Mouse (Mus musculus) heart, adult 9 months (tissue): Measurements from ENCODE around the gene Defa37.
"Not testable (repeated sequence)": the region's sequence is repeated elsewhere in the genome, so short reads cannot be mapped to it uniquely, and the experiment has no call there.

ENCODE experiments used
- DNase-seq, 2 experiments: peaks; one replicate each; pipeline ENCODE4 v3.0.0; 2022; ENCODE audit warnings: low spot score in 2 of 2

The Defa37 gene

DNA sequence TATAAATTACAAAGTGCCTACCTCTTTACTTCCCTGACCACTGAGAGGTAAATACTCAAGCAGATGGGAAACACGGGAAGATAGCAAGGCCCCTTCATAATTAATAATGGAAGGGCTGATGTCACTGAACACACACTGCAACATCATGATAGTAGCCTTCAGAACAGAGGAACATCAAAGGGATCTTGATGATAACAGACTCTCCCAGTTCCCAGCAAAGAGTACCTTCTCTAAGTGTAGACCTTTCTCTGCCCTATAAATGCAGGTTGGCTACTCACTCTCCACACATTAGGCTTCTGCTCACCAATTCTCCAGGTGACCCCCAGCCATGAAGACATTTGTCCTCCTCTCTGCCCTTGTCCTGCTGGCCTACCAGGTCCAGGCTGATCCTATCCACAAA, at the start of gene Defa37:
Gene Defa37 (plus strand): TSS at position 301 of the 400 bp plus-strand sequence.
- DNase-seq, result not testable (repeated sequence)

GRCm38 (mm10) chr8:21528732-21529131, 36.5 kb upstream of the Defa37 start, which contains the start of gene Defa32:
Gene Defa32 (plus strand): TSS chr8:21529032.
- not testable (repeated sequence) for DNase-seq

DNA sequence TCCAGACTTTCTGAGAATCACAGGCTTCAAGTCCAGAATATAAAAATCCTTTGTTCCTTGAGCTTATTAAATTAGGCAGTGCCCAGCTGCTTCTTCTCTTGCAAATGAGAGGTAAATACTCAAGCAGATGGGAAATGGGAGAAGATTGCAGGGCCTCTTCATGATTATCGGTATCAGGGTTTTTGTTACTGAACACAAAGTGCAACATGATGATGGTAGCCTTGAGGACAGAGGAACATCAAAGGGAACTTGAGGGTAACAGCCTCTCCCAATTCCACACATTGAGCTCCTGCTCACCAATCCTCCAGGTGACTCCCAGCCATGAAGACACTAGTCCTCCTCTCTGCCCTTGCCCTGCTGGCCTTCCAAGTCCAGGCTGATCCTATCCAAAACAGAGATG, 17.5 kb downstream of the Defa37 start, which contains the start of gene Defa28:
Gene Defa28 (plus strand): TSS at position 301 of the 400 bp plus-strand sequence.
- not testable (repeated sequence) for DNase-seq

DNA sequence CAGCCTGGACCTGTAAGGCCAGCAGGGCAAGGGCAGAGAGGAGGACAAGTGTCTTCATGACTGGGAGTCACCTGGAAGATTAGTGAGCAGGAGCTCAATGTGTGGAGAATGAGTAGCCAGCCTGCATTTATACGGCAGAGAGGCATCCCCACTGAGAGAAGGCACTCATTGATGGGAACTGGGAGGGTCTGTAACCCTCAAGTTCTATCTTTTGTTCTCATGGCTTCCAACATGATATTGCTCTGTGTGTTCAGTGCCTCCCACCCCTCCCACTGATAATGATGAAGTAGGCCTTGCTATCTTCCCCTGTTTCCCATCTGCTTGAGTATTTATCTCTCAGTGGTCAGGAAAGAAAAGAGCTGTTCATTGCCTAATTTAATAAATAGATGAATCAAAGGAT, 29.2 kb downstream of the Defa37 start, which contains the start of gene Gm7861:
Gene Gm7861 (minus strand): TSS at position 101 of the 400 bp plus-strand sequence.
- not testable (repeated sequence) for DNase-seq
